Mouse (Mus musculus): ENCODE measurements around the gene Tmem150c. TPM values are rescaled to one million over a fixed set of nuclear protein-coding genes. Genes with fewer than 3 reads are reported as not detected.

The Tmem150c gene
- total RNA-seq, 1 experiment from 2014 or later: not detected

GRCm38 (mm10) chr5:100175582-100175981 lies 16.0 kb upstream of the Tmem150c start:
- no peak for ATAC-seq (replicated peaks; ENCODE audit: low read depth, poor library complexity, severe bottlenecking)

DNA sequence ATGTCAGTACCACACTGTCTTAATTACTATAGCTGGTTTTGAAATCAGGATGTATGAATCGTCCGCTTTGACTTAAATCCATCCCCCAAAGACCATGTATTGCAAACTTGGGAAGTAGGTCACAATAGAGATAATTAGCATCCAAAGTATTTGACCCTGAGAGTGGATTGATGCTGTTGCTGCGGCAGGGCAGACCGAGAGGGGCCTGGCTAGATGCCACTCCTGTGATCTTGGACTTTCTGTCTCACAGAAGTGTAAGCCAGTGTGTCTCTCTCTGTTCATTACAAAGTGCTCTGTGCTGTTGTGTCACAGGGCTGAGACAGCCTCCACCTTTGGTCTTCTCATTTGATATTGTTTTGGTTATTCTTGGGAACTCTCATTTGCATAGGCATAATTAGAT lies 12.5 kb upstream of the Tmem150c start:
- no peak for ATAC-seq (replicated peaks; ENCODE audit: low read depth, poor library complexity, severe bottlenecking)

GRCm38 (mm10) chr5:100166591-100167491 lies 7.2 kb upstream of the Tmem150c start:
- ATAC-seq (replicated peaks; ENCODE audit: low read depth, poor library complexity, severe bottlenecking): peak; percentile 87

DNA sequence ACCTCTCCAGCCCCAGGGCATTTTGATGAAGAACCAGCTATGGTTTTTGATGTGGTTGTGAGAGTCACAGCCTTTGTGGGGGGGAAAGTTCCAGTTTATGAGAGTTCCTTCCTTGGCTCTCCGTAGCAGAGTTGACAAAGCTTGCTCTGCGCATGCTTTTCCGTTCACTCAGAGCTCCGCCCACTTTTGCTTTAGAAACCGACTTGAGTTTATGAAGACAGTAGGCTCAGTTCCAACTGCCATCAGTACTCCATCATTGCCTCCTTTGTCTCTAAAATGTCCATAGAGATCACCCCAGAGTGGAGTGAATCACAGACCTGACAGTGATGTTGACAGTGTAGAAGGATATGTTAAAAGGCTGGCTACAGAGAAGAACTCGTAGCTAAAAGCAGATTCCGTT lies 3.8 kb upstream of the Tmem150c start:
- ATAC-seq (replicated peaks; ENCODE audit: low read depth, poor library complexity, severe bottlenecking): no peak

GRCm38 (mm10) chr5:100162857-100163256 lies 3.2 kb upstream of the Tmem150c start:
- ATAC-seq (replicated peaks; ENCODE audit: low read depth, poor library complexity, severe bottlenecking): no peak

DNA sequence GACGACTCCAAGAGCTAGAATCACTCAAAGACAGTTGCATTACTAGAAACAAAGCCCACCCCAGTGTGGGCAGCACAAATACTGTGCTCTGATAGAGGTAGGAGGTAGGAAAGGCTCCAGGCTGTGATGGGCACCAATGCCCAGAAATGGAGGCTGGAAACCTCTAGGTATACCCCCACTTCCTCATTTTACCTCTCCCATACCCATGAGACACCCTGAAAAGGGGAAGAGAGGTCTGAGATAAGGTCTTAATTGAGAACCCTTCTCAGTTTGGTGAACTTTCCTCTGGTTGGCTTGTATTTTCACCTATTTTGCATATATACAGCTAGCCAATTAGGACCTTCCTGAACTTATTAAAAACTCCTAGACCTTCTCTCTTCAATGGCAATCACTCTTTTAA lies 2.4 kb upstream of the Tmem150c start:
- peak; percentile 86 for ATAC-seq (replicated peaks; ENCODE audit: low read depth, poor library complexity, severe bottlenecking)

DNA sequence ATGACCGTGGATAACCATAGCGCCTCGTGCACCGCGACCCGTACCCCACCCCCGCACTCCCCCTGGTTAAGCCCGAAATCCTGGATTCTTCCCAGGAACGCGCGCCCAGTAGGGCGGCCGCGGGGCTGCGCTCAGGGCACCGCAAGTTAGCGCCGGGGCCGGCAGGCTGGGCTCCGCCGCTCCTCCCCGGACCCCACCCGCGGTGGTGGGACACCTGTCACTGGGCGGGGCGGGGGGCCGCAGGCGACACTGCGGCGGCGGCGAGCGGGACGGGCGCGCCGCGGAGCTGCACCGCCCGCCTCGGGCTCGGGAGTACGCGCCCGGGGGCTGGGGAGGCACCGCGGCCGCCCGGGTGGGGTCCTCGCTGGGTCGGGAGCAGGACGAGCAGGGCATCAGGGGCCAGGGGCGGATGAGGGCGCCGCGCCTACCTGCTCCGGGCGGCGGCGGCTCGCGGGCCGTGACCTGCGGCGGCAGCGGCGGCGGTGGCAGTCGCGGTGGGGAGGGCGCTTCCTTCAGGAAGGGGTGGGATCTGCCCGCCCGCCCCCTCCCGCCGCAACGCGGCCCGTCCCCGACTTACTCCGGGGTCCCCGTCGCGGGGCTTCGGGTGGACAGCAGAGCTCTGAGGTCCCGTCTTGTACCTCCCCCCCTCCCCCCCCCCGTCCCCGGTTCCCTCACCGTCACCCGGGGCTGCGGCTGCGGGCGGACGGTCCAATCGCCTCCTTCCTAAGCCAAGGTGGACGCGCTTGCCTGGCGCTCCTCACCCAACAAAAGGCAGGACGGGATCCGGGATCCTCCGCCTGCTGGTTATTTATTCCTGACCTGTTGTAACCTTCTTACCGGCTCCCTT lies 594 bp downstream of the Tmem150c start:
- peak; percentile 19; the same call in 1 of the 2 replicates for ATAC-seq (replicated peaks; ENCODE audit: low read depth, poor library complexity, severe bottlenecking)

DNA sequence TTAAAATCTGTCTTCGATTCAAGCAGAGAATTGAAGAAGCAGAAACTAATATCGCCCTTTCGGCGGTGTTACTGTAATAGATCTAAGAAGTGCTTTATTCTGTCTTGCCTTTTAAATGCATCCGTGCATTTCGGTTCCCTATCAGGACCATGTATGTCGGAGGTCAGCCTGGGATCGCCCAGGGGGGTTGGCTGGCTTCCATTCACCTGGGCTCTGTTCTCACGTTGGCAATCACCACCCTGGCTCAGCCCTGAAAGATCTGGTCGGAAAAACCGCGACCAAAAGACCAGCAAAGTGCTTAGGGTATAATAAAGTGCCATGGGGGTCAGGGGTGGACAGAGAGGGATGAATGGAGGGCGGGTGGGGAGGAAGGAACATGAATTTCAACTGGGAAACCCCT lies 1.3 kb downstream of the Tmem150c start:
- ATAC-seq (replicated peaks; ENCODE audit: low read depth, poor library complexity, severe bottlenecking): no peak

GRCm38 (mm10) chr5:100155646-100156045 lies 4.0 kb downstream of the Tmem150c start:
- no peak for ATAC-seq (replicated peaks; ENCODE audit: low read depth, poor library complexity, severe bottlenecking)

DNA sequence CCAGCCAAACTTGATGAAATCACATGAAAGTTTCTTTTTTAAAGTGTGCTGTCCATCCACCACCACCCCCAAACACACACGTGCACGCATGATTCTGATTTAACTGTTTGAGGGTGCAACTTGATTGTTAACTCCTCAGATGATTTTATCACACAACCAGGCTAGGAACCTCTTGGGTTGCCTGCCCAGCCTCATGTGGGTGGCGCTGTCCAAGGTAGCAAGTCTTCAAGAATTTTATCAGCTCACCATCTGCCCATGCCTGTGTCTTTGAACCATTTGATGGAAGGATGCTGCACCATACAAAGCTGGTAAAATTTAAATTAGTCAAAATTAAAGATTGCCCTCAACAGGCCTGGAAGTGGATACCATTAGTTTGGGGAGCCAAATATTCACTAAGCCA lies 9.6 kb downstream of the Tmem150c start:
- ATAC-seq (replicated peaks; ENCODE audit: low read depth, poor library complexity, severe bottlenecking): no peak

GRCm38 (mm10) chr5:100144836-100145235 lies 14.8 kb downstream of the Tmem150c start:
- no peak for ATAC-seq (replicated peaks; ENCODE audit: low read depth, poor library complexity, severe bottlenecking)

- no peak for ATAC-seq (replicated peaks; ENCODE audit: low read depth, poor library complexity, severe bottlenecking)
Observed at GRCm38 (mm10) chr5:100127283-100127682, 32.3 kb downstream of the Tmem150c start.

DNA sequence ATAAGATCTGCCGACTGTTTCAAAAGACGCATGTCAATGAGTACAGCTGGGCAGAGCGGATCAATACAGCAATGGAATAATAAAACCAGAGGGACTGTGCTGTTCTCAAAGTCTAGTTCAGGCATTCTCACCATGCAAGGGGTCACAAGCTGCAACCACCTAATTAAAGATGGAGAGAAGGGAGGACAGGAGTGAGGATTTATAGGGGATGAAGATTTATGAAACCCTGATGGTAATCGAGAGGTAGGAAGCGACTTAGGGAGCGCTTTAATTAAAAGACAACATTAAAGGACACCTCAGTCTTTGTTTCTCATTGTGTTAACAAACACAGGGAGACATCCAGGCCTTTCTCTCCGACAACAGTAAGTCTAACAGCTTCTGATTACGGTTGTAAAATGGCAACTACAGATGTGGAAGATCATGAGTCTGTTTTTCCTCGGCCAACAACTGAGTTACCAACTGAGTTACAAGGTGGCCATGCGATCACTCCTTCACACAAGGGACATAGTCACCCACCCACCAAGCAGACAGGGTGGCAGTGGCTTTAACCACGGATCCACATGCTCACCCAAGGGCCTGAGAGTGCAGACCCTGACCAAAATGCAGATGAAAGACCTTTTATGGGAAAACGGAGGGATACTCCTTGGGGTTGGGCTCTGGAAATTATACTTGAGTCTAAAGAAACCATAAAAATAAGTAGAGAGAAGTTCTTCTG lies 34.0 kb downstream of the Tmem150c start:
- no peak for ATAC-seq (replicated peaks; ENCODE audit: low read depth, poor library complexity, severe bottlenecking)

- ATAC-seq (replicated peaks; ENCODE audit: low read depth, poor library complexity, severe bottlenecking): no peak
Observed at GRCm38 (mm10) chr5:100124530-100124929, 35.1 kb downstream of the Tmem150c start.

DNA sequence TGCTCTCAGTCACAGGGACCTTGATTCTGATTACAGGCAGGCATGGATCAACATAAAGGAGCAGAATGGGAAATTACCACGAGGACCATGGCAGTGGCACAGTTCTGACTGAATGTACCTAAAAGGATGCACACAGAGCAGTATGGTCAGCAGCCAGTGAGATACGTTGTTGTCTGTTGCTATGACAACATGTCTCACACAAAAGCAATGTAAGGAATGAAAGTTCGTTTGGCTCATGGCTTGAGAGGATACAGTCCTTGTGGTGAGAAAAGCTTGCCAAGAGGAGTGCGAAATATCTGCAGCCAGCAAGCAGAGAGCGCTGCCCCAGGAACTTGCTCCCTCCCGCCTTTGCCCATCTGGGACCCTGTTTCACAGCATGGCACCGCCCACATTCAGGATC lies 36.3 kb downstream of the Tmem150c start:
- ATAC-seq (replicated peaks; ENCODE audit: low read depth, poor library complexity, severe bottlenecking): no peak

GRCm38 (mm10) chr5:100121170-100121569 lies 38.4 kb downstream of the Tmem150c start:
- ATAC-seq (replicated peaks; ENCODE audit: low read depth, poor library complexity, severe bottlenecking): no peak

DNA sequence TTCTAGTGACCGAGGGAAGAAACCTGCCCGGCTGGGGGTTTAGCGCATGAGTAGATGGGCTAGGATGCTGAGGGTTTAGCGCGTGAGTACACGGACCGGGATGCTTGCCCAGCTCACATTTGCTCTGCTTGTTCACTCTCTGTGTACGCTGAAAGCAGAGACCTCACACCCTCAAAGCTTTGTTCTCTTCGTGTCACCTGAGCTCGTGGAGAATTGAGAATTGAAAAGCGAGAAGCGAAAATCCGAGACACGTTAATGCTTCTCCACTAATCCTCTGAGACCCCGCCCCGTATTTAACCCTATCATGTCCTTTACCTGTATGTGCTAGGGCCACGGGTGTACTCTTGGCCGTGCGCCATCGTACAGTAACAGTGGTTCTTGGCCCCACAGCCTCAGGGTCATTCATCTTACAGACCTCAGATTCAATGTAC lies 38.9 kb downstream of the Tmem150c start:
- no peak for ATAC-seq (replicated peaks; ENCODE audit: low read depth, poor library complexity, severe bottlenecking)

DNA sequence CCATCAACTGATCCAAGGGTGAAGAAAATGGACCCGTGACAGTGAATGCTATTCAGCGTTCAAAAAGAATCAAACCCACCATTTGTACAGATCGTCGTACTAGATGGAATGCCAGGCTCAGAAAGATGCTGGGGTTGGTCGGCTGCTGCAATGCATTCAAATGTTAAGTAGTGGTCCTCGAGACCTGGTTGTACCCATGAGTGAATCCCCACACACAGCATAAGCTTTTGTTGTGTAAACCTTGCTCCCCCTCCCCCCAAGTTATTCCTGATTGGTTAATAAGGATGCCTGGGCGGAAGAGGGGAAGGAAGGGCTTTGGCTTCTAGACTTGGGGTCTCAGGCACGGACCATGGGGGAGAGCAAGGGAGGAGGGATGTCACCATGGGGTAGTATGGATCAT lies 40.3 kb downstream of the Tmem150c start:
- no peak for ATAC-seq (replicated peaks; ENCODE audit: low read depth, poor library complexity, severe bottlenecking)

GRCm38 (mm10) chr5:100113403-100113802 lies 46.2 kb downstream of the Tmem150c start:
- ATAC-seq (replicated peaks; ENCODE audit: low read depth, poor library complexity, severe bottlenecking): no peak

GRCm38 (mm10) chr5:100110581-100110980 lies 49.0 kb downstream of the Tmem150c start:
- no peak for ATAC-seq (replicated peaks; ENCODE audit: low read depth, poor library complexity, severe bottlenecking)
